Mouse (Mus musculus) layer of hippocampus, adult 2 months (tissue): ENCODE data around the gene Olfr304. TPM values are rescaled to one million over a fixed set of nuclear protein-coding genes. Genes with fewer than 3 reads are reported as not detected.
"Not testable (repeated sequence)": the region's sequence is repeated elsewhere in the genome, so short reads cannot be mapped to it uniquely, and the experiment has no call there.

ENCODE experiments used
- DNase-seq, 2 experiments: peaks; one replicate each; pipeline ENCODE4 v3.0.0; 2022; ENCODE audit warnings: low spot score in 2 of 2
- H3K27ac ChIP-seq: fragments of 200-600 bp; 2 replicates; pipeline ENCODE4 v1.8.1; 2022
- H3K4me3 ChIP-seq: fragments of 200-600 bp; 2 replicates; pipeline ENCODE4 v1.8.1; 2022; ENCODE audit warnings: mild to moderate bottlenecking
- CTCF ChIP-seq: fragments of 200-600 bp; conservative IDR thresholded peaks from 2 replicates; pipeline ENCODE4 v1.8.1; 2022; ENCODE audit warnings: antibody characterized with exemption, mild to moderate bottlenecking, moderate library complexity
- long read RNA-seq, 2 experiments: library from polyadenylated mRNA; stranded (forward); transcript quantifications; one replicate each; pipeline ENCODE4 v2.0.0; 2021; ENCODE audit warnings: borderline mapping rate in 2 of 2
- total RNA-seq, 2 experiments: library from RNA; stranded (reverse); gene quantifications; 2 replicates each; pipeline ENCODE4 v1.2.3; 2021

Olfr304 gene
- not detected for total RNA-seq
- long read RNA-seq, experiment 1, result 0 reads
- long read RNA-seq, experiment 2, result 0 reads

- TF ChIP-seq CTCF, result no peak
- Histone ChIP-seq H3K4me3 (no peak within 1 kb of the TSS), H3K27ac (no peak within 1 kb of the TSS)
- no peak for DNase-seq
These were observed at the start of gene Olfr304 for GRCm38 (mm10) chr7:86386558-86386957. Gene Olfr304 (minus strand): TSS chr7:86386658.

- no peak for DNase-seq
- no peak within 1 kb of the TSS for H3K27ac ChIP-seq
- no peak within 1 kb of the TSS for H3K4me3 ChIP-seq
- no peak for TF ChIP-seq CTCF
These were observed 17.1 kb upstream of the Olfr304 start, which contains the start of gene Olfr301 for GRCm38 (mm10) chr7:86403546-86403945. Gene Olfr301 (plus strand): TSS chr7:86403846.

GRCm38 (mm10) chr7:86397689-86398088 lies 11.2 kb upstream of the Olfr304 start, which contains the start of gene Olfr303:
Gene Olfr303 (minus strand): TSS chr7:86397789.
- H3K4me3 ChIP-seq, result no peak within 1 kb of the TSS
- TF ChIP-seq CTCF, result no peak
- no peak for DNase-seq

GRCm38 (mm10) chr7:86385769-86386168 lies 689 bp downstream of the Olfr304 start:
- peak; percentile 63 for TF ChIP-seq CTCF

More at GRCm38 (mm10) chr7:86397689-86398088, 11.2 kb upstream of the Olfr304 start, which contains the start of gene Olfr303:
- H3K27ac ChIP-seq, result no peak within 1 kb of the TSS

GRCm38 (mm10) chr7:86366828-86367227 lies 19.6 kb downstream of the Olfr304 start, which contains the start of gene Olfr305:
Gene Olfr305 (minus strand): TSS chr7:86366928.
- Histone ChIP-seq H3K4me3 (no peak within 1 kb of the TSS), H3K27ac (peak within 1 kb of the TSS; percentile 23; the same call in 1 of the 2 replicates)
- no peak for TF ChIP-seq CTCF
- DNase-seq, result no peak

More at GRCm38 (mm10) chr7:86385769-86386168, 689 bp downstream of the Olfr304 start:
- no peak for DNase-seq
- H3K27ac ChIP-seq, result no peak overlapping the region
- no peak overlapping the region for H3K4me3 ChIP-seq

GRCm38 (mm10) chr7:86346296-86346695 lies 40.2 kb downstream of the Olfr304 start:
- not testable (repeated sequence) for H3K4me3 ChIP-seq, H3K27ac ChIP-seq, DNase-seq

GRCm38 (mm10) chr7:86344253-86344652 lies 42.2 kb downstream of the Olfr304 start:
- no peak for DNase-seq
- no peak overlapping the region for H3K4me3 ChIP-seq
- no peak overlapping the region for H3K27ac ChIP-seq
- no peak for TF ChIP-seq CTCF

GRCm38 (mm10) chr7:86342881-86343565 lies 43.4 kb downstream of the Olfr304 start:
- no peak for TF ChIP-seq CTCF
- Histone ChIP-seq H3K4me3 (no peak overlapping the region), H3K27ac (no peak overlapping the region)
- no peak for DNase-seq

GRCm38 (mm10) chr7:86337486-86337885 lies 49.0 kb downstream of the Olfr304 start, which contains the start of gene Olfr307:
Gene Olfr307 (minus strand): TSS chr7:86337586.
- no peak for TF ChIP-seq CTCF
- H3K27ac ChIP-seq, result no peak within 1 kb of the TSS
- no peak within 1 kb of the TSS for H3K4me3 ChIP-seq
- DNase-seq, result no peak

Other genes starting within 250 kb of the Olfr304 start
- gene Vmn2r75, start 214.9 kb downstream of the Olfr304 start, total RNA-seq, result not detected
- gene Vmn2r76, start 140.3 kb downstream of the Olfr304 start, total RNA-seq, result not detected
- gene Olfr310, start 109.5 kb downstream of the Olfr304 start, total RNA-seq, result not detected
- not detected for gene Olfr309, start 73.0 kb downstream of the Olfr304 start, total RNA-seq
- not detected for gene Olfr308, start 61.0 kb downstream of the Olfr304 start, total RNA-seq
- not detected for gene Olfr307, start 49.1 kb downstream of the Olfr304 start, total RNA-seq
- not detected for gene Olfr305, start 19.7 kb downstream of the Olfr304 start, total RNA-seq
- not detected for gene Olfr303, start 11.1 kb upstream of the Olfr304 start, total RNA-seq
- not detected for gene Olfr301, start 17.2 kb upstream of the Olfr304 start, total RNA-seq
- gene Olfr299, start 73.3 kb upstream of the Olfr304 start, total RNA-seq, result not detected
- not detected for gene Olfr298, start 105.8 kb upstream of the Olfr304 start, total RNA-seq
- not detected for gene Olfr297, start 133.3 kb upstream of the Olfr304 start, total RNA-seq
- not detected for gene Olfr295, start 197.2 kb upstream of the Olfr304 start, total RNA-seq
- gene Olfr294, start 230.0 kb upstream of the Olfr304 start, total RNA-seq, result not detected